ENCODE assay signal across 10 mouse cellular contexts in genomic region chr5:112575151-112575915, GRCm38 (mm10). TPM values are rescaled to one million over a fixed set of nuclear protein-coding genes. Genes with fewer than 3 reads are reported as not detected.
A peak's percentile ranks its signal among the peaks of the same experiment; 100 is the strongest.
DNase-seq lines count a peak whose midpoint lies in the region; ATAC-seq and TF ChIP-seq lines count a peak whose summit lies in the region.
"Had no signal": no experiment of that assay in that cellular context is flagged by ENCODE, and none has a peak within 500 bp of the region (broad histone marks: within the 10 kb centered on the region; RNA-seq: fewer than 3 reads in every experiment).

No protein-coding gene starts in this region.

- H3K4me2 ChIP-seq in intestine, embryonic 15.5 days (replicated peaks), result peak overlapping the region; percentile 71
- no peak overlapping the region for H3K4me2 ChIP-seq in intestine, postnatal 0 days (replicated peaks; ENCODE audit: low read depth)
- H3K4me2 ChIP-seq in hindbrain, embryonic 16.5 days (ENCODE audit: low read length), result peak overlapping the region; percentile 71

- ATAC-seq in intestine, embryonic 15.5 days, result no peak
- no peak for ATAC-seq in intestine, postnatal 0 days
- ATAC-seq in hindbrain, embryonic 16.5 days, result no peak
- no peak for ATAC-seq in monocyte, adult 5-6 weeks (replicated peaks; ENCODE audit: insufficient number of reproducible peaks, low FRiP score, low TSS enrichment, poor library complexity, severe bottlenecking)

- peaks cover 45% of the 10 kb centered on the region for H3K27me3 ChIP-seq in intestine, embryonic 15.5 days (replicated peaks)
- peaks cover 44% of the 10 kb centered on the region for H3K27me3 ChIP-seq in intestine, postnatal 0 days (replicated peaks; ENCODE audit: control insufficient read depth, insufficient read depth, low read length)
- H3K27me3 ChIP-seq in hindbrain, embryonic 16.5 days (replicated peaks; ENCODE audit: control insufficient read depth, insufficient read depth, low read length), result no peaks in the 10 kb centered on the region

- WGBS in intestine, embryonic 15.5 days, result 8% methylated on average over 12 of the region's 12 CpGs
- WGBS in intestine, postnatal 0 days, result 8% methylated on average over 12 of the region's 12 CpGs
- WGBS in hindbrain, embryonic 16.5 days, result 3% methylated on average over 12 of the region's 12 CpGs

- peaks cover 18% of the 10 kb centered on the region for H3K4me1 ChIP-seq in intestine, embryonic 15.5 days (replicated peaks)
- H3K4me1 ChIP-seq in intestine, postnatal 0 days (replicated peaks; ENCODE audit: control insufficient read depth, insufficient read depth, low read length), result no peaks in the 10 kb centered on the region
- peaks cover 26% of the 10 kb centered on the region for H3K4me1 ChIP-seq in hindbrain, embryonic 16.5 days (ENCODE audit: control insufficient read depth, insufficient read depth, low read depth, low read length)

- peak overlapping the region; percentile 35; the same call in 1 of the 2 replicates for H3K4me3 ChIP-seq in intestine, embryonic 15.5 days (replicated peaks)
- no peak overlapping the region for H3K4me3 ChIP-seq in intestine, postnatal 0 days (ENCODE audit: low read depth, low read length)
- H3K4me3 ChIP-seq in hindbrain, embryonic 16.5 days (ENCODE audit: low read length), result peak overlapping the region; percentile 51

- DNase-seq in MN1 (ENCODE audit: low spot score), result peak; percentile 64
- DNase-seq in cerebellum, postnatal 36 days, result peak; percentile 41 to 52
- peak; percentile 9 for DNase-seq in yolk sac, embryonic 10.5 days (ENCODE audit: low spot score)
- no peak for DNase-seq in thymus, adult 18-20 months

- H3K9ac ChIP-seq in intestine, embryonic 15.5 days, result no peak overlapping the region
- no peak overlapping the region for H3K9ac ChIP-seq in intestine, postnatal 0 days (ENCODE audit: low read depth, low read length)
- H3K9ac ChIP-seq in hindbrain, embryonic 16.5 days (ENCODE audit: low read depth, low read length), result peak overlapping the region; percentile 70
- H3K9ac ChIP-seq: embryonic facial prominence, embryonic 13.5 days; limb, embryonic 13.5 days had no signal

- H3K36me3 ChIP-seq in intestine, embryonic 15.5 days, result no peaks in the 10 kb centered on the region
- no peaks in the 10 kb centered on the region for H3K36me3 ChIP-seq in intestine, postnatal 0 days (ENCODE audit: control insufficient read depth, insufficient read depth)
- H3K36me3 ChIP-seq in hindbrain, embryonic 16.5 days (ENCODE audit: control insufficient read depth, insufficient read depth, low read length), result no peaks in the 10 kb centered on the region
- H3K36me3 ChIP-seq: embryonic facial prominence, embryonic 13.5 days; limb, embryonic 13.5 days had no signal

- H3K27ac ChIP-seq in intestine, embryonic 15.5 days, result no peak overlapping the region
- H3K27ac ChIP-seq in intestine, postnatal 0 days (ENCODE audit: low read depth, low read length), result no peak overlapping the region
- H3K27ac ChIP-seq in hindbrain, embryonic 16.5 days (ENCODE audit: low read depth, low read length), result no peak overlapping the region
- H3K27ac ChIP-seq: embryonic facial prominence, embryonic 13.5 days; limb, embryonic 13.5 days had no signal

- H3K9me3 ChIP-seq in intestine, embryonic 15.5 days, result no peaks in the 10 kb centered on the region
- no peaks in the 10 kb centered on the region for H3K9me3 ChIP-seq in intestine, postnatal 0 days (ENCODE audit: control insufficient read depth)
- no peaks in the 10 kb centered on the region for H3K9me3 ChIP-seq in hindbrain, embryonic 16.5 days (ENCODE audit: control insufficient read depth, low read length)
- H3K9me3 ChIP-seq: embryonic facial prominence, embryonic 13.5 days; limb, embryonic 13.5 days had no signal

- TF ChIP-seq CTCF in intestine, postnatal 0 days (IDR thresholded peaks at IDR 0.05; ENCODE audit: low read depth), result no peak

RNA-seq across cellular contexts. Expression of gene Sez6l, which starts 1.7 kb away (rescaled TPM):
- polyA plus RNA-seq in intestine, embryonic 15.5 days (2015; fragmentation: Nextera tagmentation; extraction: Ambion mirVana), result 1.8 and 2.0 TPM in 2 replicates
- polyA plus RNA-seq in intestine, postnatal 0 days (2015; fragmentation: Nextera tagmentation; extraction: Ambion mirVana), result 0.55 and 0.63 TPM in 2 replicates
- 42.8 and 52.7 TPM in 2 replicates for polyA plus RNA-seq in hindbrain, embryonic 16.5 days (2015; fragmentation: Nextera tagmentation; extraction: Ambion mirVana)
- total RNA-seq in monocyte, adult 5-6 weeks (2017), result 0.67 TPM in 1 of 3 replicates, not detected in the others

Comparison
In these comparisons a context has a peak if more than half of its experiments do, and no peak if none do; other contexts are left out.
1. DNase-seq: peak in MN1 (single experiment), cerebellum, postnatal 36 days (2 of 2) and yolk sac, embryonic 10.5 days (single experiment); none in thymus, adult 18-20 months (0 of 2).
2. RNA of gene Sez6l, which starts 1.7 kb away (polyA plus RNA-seq): 42.8 to 52.7 TPM in hindbrain, embryonic 16.5 days; 1.8 to 2.0 TPM in intestine, embryonic 15.5 days and 0.55 to 0.63 TPM in intestine, postnatal 0 days; every median in the first group is over 10 times any median in the second.